Mouse (Mus musculus) megakaryocyte, embryonic 14.5 days (primary cell): ENCODE measurements around the gene Zfp524. TPM values are rescaled to one million over a fixed set of nuclear protein-coding genes. Genes with fewer than 3 reads are reported as not detected.

ENCODE experiments used
- H3K27me3 ChIP-seq: replicated peaks from 2 replicates; pipeline ENCODE3; 2012; ENCODE audit warnings: inconsistent platforms
- H3K36me3 ChIP-seq: replicated peaks from 2 replicates; pipeline ENCODE3; 2012; ENCODE audit warnings: low read length, inconsistent platforms, mixed read lengths
- H3K4me1 ChIP-seq: 2 replicates; pipeline ENCODE4 v1.6.1; 2012; ENCODE audit warnings: inconsistent platforms
- H3K4me3 ChIP-seq: replicated peaks from 2 replicates; pipeline ENCODE3; 2012; ENCODE audit warnings: moderate library complexity, mild to moderate bottlenecking, inconsistent platforms
- H3K9me3 ChIP-seq: 2 replicates; pipeline ENCODE4 v1.6.1; 2012; ENCODE audit warnings: inconsistent platforms
- FLI1 ChIP-seq: IDR thresholded peaks from 2 replicates; pipeline ENCODE4 v1.6.1; 2012; ENCODE audit warnings: low read length, inconsistent platforms, mixed read lengths
- GATA1 ChIP-seq: IDR thresholded peaks from 3 replicates; pipeline ENCODE4 v1.6.1; 2012; ENCODE audit warnings: mixed read lengths, low read length, inconsistent platforms, borderline replicate concordance
- polyA plus RNA-seq: library from polyadenylated mRNA; stranded (reverse); fragments of >175 nt; gene quantifications from 2 replicates; pipeline ENCODE4 v1.2.3, GENCODE M21; 2012; ENCODE audit warnings: low replicate concordance; ENCODE audit not compliant: insufficient read depth

The Zfp524 gene
- polyA plus RNA-seq, result 68.6 and 88.3 TPM in 2 replicates

DNA sequence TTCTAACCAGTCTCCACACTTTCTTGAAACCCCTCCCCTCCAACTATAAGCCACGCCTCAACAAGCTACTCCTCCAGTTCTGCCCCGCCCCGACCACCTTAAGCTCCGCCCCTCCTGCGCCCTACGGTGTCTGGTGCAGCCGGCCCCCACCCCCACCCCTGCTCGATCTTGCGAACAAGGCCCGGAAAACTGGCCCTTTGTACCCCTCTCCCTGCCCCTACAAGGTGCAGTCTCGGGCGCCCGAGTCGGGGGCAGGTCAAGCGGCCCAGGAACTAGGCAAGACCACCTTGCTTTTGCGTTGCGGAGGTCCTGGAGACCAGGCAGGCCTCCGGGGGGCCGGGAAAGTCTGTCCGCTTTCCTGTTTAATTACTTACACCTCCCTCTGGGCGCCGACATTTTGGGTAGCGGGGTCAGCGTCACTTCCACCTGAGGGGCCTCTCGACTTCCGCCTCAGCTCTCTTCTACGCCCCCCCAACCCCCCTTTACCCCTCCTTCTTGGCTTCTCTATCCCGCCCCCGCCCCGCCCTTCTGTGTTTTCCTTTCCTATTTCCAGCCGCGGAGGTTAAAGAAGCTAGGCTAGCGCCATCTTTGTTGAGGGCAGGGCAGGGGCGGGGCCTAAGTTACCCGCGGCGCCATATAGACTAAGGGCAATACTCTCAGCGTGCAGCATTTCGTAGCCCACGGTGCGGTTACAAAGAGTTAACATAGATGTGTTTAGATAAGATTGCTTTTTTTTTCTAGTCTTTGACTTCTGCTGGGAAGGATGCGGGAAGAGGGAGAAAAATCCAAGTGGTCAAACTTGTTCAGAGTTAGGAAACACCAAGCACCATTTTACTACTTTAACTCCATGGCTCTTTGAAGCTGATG lies at the start of gene Zfp524, which contains the start of gene Fiz1:
Gene Zfp524, plus strand, starts transcription at position 165 of the 867 bp plus-strand sequence.
Gene Fiz1, minus strand, starts transcription at position 447 of the 867 bp plus-strand sequence.
- Histone ChIP-seq H3K36me3 (peaks cover 56% of the 10 kb centered on the region), H3K4me1 (peaks cover 49% of the 10 kb centered on the region), H3K4me3 (peak within 1 kb of the TSS; percentile 94), H3K27me3 (no peaks in the 10 kb centered on the region), H3K9me3 (0 out of 2 replicates have a peak, but pooled peaks cover 3% of the 10 kb centered on the region)
- TF ChIP-seq GATA1 (no peak), FLI1 (no peak)

DNA sequence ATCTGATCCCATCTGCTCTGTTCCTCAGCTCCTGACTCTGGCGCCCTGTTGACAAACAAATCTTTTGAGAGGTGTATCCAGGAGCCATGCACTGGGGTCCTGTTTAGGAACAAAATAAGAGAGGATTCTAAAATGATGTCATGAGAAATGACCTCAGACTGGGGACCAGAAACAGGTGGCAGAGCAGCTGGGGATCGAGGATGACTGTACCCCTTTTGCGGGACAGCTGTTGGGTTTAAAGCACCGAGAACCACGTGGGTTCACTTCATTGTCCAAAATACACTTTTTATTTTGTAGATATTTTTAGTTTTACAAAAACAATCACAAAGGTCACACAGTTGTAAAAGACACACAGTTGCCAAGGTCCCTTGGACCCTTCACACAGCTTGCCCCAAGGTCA lies 49.2 kb upstream of the Zfp524 start:
- Histone ChIP-seq H3K27me3 (peaks cover 34% of the 10 kb centered on the region), H3K9me3 (no peaks in the 10 kb centered on the region), H3K36me3 (no peaks in the 10 kb centered on the region), H3K4me3 (no peak overlapping the region), H3K4me1 (peaks cover 12% of the 10 kb centered on the region)
- no peak for TF ChIP-seq FLI1
- no peak for TF ChIP-seq GATA1

DNA sequence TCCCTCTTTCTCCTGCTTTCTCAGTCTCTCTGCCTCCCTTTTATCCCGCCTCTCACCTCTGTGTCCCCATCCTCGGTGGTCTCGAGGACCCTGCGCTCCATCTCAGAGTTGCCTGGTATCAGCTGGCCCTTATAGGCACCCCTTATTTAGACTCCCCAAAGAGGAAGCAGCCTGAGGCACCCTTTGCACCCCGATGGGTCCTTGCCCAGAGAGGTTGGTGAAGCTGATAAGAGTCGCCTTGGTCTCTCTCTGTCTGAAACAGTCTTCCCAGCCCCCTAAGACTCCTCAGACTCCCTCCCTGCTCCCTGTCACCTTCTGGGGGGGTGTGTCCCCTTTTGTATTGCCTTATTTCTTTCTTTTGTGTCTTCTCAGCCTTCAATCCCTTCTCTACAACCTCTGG lies 43.1 kb upstream of the Zfp524 start, which contains the start of gene Sbk3:
Gene Sbk3, minus strand, starts transcription at position 101 of the 400 bp plus-strand sequence.
- peaks cover 24% of the 10 kb centered on the region for H3K4me1 ChIP-seq
- H3K9me3 ChIP-seq, result no peaks in the 10 kb centered on the region
- H3K36me3 ChIP-seq, result no peaks in the 10 kb centered on the region
- TF ChIP-seq FLI1, result no peak
- no peak for TF ChIP-seq GATA1
- no peak within 1 kb of the TSS for H3K4me3 ChIP-seq
- H3K27me3 ChIP-seq, result peaks cover 50% of the 10 kb centered on the region

DNA sequence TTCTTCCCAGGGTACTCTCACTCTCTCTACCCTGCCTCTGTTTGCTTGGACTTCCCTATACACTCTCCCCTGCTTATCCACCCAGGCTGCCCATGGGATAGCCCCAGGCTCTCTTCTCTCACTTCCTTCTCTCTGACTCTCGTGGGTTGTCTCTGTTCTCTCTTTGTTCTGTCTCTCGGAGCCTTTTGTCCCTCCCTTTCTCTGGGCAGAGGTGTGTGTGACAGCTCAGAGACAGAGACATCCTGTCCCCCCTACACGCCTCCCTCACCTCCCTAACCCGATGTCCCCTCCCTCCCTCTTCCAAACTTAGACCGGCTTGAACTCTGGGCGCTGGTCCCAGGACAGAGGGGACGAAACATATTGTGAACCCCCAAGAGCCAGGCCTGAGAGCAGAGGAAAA lies 42.5 kb upstream of the Zfp524 start:
- Histone ChIP-seq H3K9me3 (peaks cover 4% of the 10 kb centered on the region), H3K27me3 (peaks cover 51% of the 10 kb centered on the region), H3K36me3 (no peaks in the 10 kb centered on the region), H3K4me1 (peaks cover 24% of the 10 kb centered on the region), H3K4me3 (no peak overlapping the region)
- TF ChIP-seq GATA1 (no peak), FLI1 (no peak)

DNA sequence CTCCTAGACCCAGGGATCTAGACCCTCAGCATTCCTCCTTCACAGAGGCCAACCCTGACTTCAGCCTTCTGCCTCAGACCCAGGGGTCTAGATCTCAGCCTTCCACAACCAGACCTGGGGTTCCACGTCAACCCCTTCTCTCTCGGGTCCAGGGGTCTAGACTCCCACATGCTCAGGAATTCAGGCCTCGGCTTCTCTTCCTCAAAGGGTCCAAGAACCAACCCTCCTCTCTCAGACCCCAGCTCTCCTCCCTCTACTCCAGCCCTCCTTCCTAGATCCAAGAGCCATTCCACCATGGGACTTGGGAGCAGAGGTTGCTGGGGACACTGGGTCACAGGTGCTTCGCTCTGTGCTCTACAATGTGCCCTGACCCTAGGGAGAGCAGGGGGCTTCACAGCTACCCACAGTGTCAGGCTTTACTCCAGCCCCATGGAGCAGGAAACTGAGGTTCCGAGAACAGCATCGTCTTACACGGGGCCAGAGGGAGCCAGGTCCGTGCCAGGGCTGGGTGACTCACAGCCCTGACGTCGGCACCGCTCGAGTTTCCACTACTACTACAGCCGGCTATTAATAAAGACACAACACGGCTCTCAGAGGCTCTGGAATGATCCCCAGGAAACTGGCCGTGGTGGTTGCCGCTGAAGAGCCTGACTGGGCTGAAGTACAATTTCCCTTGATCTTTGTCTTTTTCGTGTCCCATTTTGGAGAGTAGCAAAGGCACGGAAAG lies 41.7 kb upstream of the Zfp524 start:
- Histone ChIP-seq H3K4me1 (peaks cover 24% of the 10 kb centered on the region), H3K27me3 (peaks cover 45% of the 10 kb centered on the region), H3K4me3 (no peak overlapping the region), H3K36me3 (no peaks in the 10 kb centered on the region), H3K9me3 (peaks cover 11% of the 10 kb centered on the region)
- TF ChIP-seq GATA1, result no peak
- no peak for TF ChIP-seq FLI1

DNA sequence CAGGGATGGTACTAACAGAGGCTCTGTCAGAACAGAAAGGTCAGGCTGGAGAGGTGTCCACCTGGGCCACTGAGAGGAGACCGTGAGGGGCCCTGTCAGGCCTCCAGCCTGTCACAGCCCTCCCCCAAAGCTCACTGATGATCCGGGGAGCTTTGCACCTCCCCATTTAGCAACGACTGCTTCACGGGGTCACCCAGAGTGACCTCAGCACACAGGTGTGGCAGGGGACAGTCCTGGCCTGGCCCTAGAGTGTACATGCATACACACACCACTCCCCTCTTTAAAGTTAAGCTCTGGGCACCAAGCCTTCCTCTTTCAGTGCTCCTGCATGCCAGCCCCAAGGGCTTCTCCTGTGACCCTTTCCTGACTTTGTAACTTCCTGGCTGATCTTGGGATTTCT lies 38.8 kb upstream of the Zfp524 start:
- H3K9me3 ChIP-seq, result peaks cover 11% of the 10 kb centered on the region
- peaks cover 24% of the 10 kb centered on the region for H3K4me1 ChIP-seq
- H3K4me3 ChIP-seq, result no peak overlapping the region
- H3K36me3 ChIP-seq, result no peaks in the 10 kb centered on the region
- H3K27me3 ChIP-seq, result peaks cover 36% of the 10 kb centered on the region
- TF ChIP-seq GATA1, result no peak
- TF ChIP-seq FLI1, result no peak

DNA sequence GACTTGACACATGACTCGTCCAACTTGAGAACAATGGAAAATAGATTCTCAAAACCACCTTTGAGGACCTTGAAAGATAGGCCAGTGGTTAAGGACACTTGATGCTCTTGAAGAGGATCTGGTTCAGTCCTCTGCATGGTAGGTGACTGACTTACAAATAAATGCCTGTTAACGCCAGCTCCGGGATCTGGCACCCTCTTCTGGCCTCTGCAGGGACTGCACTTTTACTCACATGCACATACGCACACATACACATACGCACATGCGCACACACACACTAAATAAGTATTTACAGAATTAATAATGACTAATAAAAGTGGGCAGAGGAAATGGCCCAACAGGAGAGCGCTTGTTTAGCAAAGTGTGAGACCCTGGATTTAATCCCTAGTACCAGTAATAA lies 37.4 kb upstream of the Zfp524 start:
- peaks cover 11% of the 10 kb centered on the region for H3K4me1 ChIP-seq
- no peak for TF ChIP-seq GATA1
- TF ChIP-seq FLI1, result no peak
- peaks cover 11% of the 10 kb centered on the region for H3K9me3 ChIP-seq
- H3K4me3 ChIP-seq, result no peak overlapping the region
- peaks cover 30% of the 10 kb centered on the region for H3K27me3 ChIP-seq
- H3K36me3 ChIP-seq, result no peaks in the 10 kb centered on the region

DNA sequence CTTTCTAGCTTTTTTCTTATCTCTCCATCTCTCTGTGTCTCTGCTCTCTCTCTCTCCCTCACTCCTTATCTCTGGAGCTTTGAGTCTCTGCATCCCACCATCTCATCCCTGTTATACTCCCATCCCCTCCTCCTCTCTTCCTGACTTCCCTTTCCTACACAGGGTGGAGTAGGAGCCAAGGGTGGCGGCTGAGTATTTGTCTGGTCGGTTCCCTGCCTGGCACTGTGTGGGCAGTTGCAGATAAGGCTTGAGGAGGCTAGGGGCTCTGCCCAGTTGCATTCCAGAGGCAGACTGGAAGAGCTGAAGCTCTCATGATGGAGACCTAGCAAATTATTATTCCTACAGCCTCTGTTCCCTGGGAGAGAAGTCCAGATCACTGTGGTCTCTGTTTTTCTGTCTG lies 26.0 kb upstream of the Zfp524 start:
- Histone ChIP-seq H3K4me3 (no peak overlapping the region), H3K27me3 (peaks cover 28% of the 10 kb centered on the region), H3K9me3 (peaks cover 33% of the 10 kb centered on the region), H3K36me3 (peaks cover 11% of the 10 kb centered on the region), H3K4me1 (peaks cover 7% of the 10 kb centered on the region; the same call in 1 of the 2 replicates)
- TF ChIP-seq GATA1, result no peak
- TF ChIP-seq FLI1, result no peak

DNA sequence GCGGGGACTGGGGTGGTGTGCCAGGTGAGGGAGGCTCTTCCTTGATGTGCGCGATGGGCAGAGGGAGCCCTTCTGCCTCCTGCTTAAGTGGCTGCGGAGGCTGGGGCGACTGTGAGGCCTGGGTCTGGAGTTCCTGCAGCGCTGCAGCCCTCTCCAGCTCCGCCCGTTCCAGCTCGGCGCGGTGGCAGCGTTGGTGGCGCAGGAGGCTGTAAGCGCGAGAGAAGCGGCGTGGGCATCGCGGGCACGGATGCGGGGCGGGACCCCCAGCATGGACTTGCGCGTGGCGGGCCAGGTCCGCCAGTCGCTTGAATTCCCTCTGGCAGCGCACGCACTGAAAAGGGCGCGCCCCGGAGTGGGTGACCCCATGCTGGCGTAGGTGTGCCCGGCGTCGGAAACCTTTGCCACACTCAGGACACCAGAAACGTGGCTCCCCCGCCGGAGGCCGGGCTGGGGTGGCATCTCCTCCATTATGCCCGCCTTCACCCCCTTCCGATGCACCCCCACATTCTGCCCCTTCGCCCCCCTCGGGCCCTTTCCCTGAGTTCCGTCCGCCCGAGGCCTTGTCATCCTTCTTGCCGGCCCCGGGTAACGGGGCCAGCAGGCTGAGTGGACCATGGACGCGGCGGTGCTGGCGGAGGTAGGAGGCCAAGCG lies 20.7 kb upstream of the Zfp524 start:
- H3K36me3 ChIP-seq, result peaks cover 26% of the 10 kb centered on the region
- H3K4me3 ChIP-seq, result peak overlapping the region; percentile 4
- TF ChIP-seq FLI1, result no peak
- no peak for TF ChIP-seq GATA1
- H3K9me3 ChIP-seq, result peaks cover 49% of the 10 kb centered on the region
- H3K4me1 ChIP-seq, result peaks cover 22% of the 10 kb centered on the region
- H3K27me3 ChIP-seq, result peaks cover 5% of the 10 kb centered on the region

DNA sequence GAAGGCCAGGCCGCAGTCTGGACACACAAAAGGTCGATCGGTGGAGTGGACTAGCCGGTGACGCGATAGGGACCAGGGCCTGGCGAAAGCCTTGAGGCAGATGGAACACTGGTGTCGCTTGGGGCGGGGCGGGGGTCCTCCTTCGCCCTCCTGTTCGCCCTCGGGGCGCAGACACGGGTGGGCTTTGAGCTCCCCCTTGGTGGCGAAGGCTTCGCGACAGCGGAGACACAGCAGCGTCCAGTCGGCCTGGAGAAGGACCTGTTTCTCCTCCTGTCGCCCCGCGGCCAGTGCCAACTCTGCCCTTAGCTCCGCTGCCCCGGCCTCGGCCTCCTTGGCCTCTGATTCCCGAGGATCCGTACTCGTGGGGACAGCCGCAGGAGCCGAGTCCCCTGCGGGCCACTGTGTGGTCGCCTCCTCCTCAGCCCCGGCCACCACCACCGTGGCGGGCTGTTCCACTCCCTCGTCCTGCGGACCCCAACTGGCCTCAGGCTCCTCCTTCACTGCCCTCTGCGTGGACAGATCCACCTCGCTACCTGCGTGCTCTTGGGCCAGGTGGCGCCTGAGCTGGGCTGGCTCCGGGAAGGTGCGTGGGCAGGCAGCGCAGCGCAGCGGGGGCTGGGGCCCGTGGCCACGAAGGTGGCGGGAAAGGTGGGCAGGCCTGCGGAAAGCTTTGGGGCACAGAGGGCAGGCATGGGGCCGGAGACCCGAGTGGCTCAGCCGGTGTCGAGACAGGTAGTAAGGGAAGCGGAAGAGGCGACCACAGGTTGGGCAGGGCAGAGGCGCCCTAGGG lies 20.0 kb upstream of the Zfp524 start:
- H3K4me1 ChIP-seq, result peaks cover 22% of the 10 kb centered on the region
- peaks cover 26% of the 10 kb centered on the region for H3K36me3 ChIP-seq
- peak overlapping the region; percentile 33 for H3K4me3 ChIP-seq
- TF ChIP-seq GATA1 (no peak), FLI1 (no peak)
- H3K9me3 ChIP-seq, result peaks cover 49% of the 10 kb centered on the region
- H3K27me3 ChIP-seq, result peaks cover 5% of the 10 kb centered on the region
